Mouse (Mus musculus) heart, adult 8-10 months (tissue): ENCODE results near the gene Uap1l1. TPM values are rescaled to one million over a fixed set of nuclear protein-coding genes. Genes with fewer than 3 reads are reported as not detected.
"Not testable (repeated sequence)": the region's sequence is repeated elsewhere in the genome, so short reads cannot be mapped to it uniquely, and the experiment has no call there.

ENCODE experiments used
- DNase-seq: peaks from one replicate; pipeline ENCODE4 v3.0.0; 2022; ENCODE audit warnings: low spot score
- total RNA-seq, 4 experiments: library from RNA; stranded (reverse); gene quantifications; 2 replicates each; pipeline ENCODE4 v1.2.4; 2022

Uap1l1 gene
- 10 to 100 TPM in 1 of 4 experiments, 1 to 10 TPM in 3; 8.9 to 10.7 (median 9.5) TPM for total RNA-seq

DNA sequence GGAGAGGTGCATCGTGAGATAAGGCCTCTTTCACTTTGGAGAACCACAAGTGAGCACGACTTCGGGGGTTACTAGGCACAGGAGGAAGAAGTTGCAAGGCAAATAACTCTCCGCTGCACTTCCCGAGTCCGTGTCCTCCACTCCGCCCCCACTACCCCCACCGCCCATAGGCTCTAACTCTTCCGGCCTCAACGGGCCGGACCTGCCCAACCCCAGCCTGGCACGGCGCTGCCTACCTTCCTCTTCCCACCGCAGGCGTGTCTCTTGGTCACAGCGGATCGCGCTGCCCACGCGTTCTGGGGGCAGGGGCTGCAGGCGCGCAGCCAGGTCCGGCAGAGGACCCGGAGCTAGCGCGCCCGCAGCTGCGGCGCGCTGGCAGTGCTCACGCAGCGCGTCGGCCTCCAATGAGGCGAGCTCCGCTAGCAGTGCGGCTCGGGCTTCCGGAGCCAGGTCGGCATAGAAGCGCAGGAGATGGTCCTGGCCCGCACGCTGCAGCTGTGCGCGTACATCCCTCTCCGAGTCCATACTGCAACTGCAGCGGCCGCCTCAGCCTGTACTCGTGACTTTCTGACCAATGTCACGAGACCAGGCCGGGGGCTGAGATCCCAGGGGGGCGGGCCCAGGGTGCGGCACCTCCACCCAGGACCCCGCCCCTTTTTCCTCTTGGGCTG lies at the start of gene Uap1l1:
Uap1l1 (minus strand) TSS at position 592 of the 671 bp plus-strand sequence.
- DNase-seq = peak; percentile 78

DNA sequence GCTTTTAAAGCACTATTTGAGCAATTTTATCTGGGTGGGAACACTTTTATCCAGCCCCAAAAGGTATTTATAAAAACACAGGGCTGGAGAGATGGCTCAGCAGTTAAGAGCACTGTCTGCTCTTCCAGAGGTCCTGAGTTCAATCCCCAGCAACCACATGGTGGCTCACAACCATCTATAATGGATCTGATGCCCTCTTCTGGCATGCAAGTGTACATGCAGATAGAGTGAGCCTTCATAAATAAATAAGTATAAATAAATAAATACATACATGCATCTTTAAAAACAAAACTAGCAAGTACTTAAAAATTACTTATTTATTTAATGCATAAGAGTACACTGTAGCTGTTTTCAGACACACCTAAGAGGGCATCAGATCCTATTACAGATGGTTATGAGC lies 48.0 kb upstream of the Uap1l1 start:
- not testable (repeated sequence) for DNase-seq

DNA sequence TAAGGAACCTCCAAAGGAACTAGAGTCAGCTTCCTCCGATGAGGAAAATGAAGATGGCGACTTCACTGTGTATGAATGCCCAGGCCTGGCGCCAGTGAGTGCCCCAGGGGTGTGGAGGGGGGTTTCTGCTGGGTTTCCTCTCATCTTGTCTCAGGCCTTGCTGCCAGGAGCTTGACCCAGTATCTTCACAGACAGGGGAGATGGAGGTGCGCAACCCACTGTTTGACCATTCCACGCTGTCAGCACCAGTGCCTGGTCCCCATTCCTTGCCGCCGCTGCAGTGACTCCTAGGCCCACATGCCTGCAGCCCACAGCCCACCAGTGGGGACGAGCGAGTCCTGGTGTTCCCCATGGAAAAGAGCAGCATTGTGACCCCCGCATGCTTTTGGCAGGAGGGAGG lies 43.4 kb upstream of the Uap1l1 start:
- DNase-seq = no peak

DNA sequence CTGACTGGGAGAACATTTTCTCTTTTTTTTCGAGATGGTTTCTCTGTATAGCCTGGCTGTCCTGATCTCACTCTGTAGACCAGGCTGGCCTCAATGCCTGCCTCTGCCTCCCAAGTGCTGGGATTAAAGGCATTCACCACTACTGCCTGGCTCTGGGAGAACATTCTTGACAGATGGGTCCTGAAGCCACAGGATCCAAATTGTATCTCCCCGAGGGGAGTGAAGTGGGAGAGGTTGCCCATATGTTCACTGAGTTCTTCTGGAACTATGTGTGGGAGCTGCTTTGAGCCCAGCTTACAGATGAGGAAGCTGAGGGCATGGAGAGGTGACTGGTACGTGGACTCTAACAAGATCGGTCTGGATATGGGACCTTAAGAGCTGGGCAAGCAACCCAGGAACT lies 38.5 kb upstream of the Uap1l1 start:
- no peak for DNase-seq

DNA sequence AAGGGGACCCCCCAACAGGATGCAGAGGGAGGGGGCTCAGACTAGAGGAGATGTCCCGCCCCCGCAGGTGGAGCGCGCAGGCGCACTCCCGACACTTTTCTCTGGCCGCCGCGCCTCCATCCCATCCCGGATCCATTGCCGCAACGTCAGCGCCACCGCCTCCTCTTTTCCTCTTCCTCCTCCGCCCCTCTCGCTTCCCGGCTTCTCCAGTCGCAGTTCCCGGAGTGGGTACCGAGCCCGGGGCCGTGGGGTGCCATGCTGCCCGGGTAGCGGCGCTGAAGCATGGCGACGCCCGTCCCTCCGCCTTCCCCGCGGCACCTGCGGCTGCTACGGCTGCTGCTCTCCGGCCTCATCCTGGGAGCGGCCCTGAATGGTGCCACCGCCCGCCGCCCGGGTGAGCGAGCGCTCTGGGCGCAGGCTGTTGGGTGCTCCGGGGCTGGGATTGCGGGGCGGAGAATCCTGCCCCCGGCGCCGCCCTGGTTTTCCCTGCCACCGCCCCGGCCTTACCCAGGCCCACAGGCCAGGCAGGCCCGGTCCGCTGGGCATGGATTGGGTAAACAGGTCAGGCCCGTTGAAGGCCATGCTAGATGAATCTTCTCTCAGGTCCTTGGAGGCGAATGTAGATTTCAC lies 37.6 kb upstream of the Uap1l1 start:
- DNase-seq = peak; percentile 79

DNA sequence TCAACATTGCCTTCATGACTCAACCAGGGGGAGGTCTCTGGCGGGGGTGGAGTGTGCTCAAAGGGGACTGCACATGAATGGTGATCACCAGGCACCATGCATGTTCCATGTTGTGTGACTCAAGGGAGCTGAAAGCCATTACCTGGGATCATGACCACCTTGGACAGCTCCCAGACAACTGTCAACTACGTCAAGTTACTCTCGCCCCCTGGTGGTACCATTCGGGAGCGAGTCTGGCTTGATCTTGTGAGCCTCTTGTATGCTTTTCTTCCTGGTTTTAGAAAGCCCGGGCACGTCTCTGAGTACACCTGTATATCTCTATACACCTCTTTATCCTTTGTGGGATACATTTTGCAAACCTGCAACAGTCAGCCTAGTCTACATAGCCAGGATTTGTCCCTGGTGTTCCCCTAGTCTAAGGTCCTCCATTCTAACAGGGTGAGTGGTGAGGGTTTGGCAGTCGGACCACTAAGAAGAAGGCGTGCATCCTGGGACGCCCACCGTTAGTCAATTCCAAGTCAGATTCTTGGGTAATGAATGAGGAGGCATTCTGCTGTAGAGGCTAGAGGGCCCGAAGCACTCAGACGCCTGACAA lies 37.0 kb upstream of the Uap1l1 start:
- peak; percentile 50 for DNase-seq

DNA sequence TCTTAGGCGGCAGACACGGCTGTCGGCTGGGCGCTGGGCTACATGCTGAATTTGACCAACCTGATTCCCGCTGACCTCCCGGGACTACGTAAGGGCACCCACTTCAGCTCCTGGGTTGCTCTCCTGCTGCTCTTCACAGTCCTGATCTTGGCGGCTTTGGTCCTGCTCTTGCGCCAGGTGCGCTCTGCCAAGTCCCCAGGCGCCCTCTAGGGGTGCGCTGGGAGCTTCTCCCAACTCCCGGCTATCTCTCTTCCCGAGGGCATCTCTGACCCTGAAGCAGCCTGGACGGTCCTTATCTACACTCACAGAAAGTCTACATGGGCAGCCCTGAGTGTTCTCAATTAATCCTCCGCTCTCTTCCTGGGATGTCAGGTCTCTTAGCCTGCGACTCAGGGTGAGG lies 35.3 kb upstream of the Uap1l1 start:
- peak; percentile 51 for DNase-seq

DNA sequence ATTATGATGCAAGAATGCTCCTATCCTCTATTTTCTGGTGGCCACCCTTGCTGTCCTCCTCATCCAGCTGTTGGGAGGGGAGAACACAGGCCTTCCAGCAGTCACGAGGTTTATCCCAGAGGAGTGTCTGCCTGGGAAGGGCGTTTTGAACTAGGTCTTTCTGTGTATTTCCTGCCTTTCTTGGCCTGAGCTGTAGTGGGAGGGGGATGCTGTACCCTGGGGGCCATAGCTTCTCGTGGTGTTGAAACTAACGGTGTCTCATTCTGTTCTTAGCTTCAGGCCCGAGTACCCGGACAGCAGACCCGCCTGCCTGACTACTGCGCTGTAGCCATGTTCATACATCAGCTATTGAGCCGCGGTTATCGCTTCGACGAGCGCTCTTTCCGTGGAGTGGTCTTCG lies 34.8 kb upstream of the Uap1l1 start:
- peak; percentile 66 for DNase-seq

DNA sequence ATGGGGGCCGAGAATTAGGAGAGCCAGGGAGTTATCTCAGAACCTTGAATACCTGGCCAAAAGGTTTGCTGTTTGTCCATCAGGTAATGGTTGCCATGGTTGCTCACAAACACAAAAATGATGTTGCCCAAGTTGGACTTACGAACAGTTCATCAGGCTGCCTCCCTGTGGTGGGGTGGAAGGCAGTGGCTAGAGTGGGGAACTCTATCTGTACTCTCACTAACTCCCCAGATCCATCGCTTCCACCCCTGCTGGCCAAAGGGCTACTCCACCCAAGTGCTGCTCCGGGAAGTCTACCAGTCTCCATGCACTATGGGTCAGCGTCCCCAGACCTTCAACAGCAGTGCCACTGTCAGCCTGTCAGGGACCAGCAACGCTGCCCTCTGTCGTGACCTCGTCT lies 33.6 kb upstream of the Uap1l1 start, which contains the start of gene Npdc1:
Npdc1 (plus strand) TSS at position 301 of the 400 bp plus-strand sequence.
- no peak for DNase-seq

DNA sequence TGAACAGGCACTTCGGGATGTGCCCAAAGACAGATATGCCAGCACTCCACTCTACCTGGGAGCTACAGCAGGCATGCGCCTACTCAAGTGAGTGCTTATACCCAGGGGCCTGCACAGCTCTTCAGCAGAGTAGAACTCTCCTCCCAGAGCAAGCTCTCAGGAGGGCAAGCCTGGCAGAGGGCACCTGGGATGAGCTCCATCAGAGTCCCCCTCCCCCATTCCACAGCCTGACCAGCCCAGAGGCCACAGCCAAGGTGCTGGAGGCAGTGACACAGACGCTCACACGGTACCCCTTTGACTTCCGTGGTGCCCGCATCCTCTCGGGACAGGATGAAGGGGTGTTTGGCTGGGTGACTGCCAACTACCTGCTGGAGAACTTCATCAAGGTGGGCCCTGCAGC lies 32.6 kb upstream of the Uap1l1 start:
- DNase-seq = no peak

DNA sequence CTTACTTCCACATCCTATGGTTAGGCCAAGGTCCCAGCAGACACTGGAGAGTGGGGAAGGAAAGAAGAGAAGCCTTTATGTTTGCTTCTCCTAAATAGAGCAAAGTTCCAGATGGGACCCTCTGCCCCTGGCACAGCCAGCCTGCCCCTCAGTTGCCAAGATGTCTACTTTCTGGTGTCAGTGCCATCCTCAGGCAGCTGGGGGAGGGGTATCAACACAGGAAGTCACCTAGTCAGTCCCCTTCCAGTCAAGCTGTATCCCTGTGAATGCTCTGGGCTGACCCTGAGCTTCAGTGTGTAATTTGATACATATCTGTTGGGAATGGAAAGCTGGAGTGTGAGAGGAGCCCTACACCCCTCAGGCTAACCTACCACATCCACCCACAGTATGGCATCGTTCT lies 31.5 kb upstream of the Uap1l1 start:
- DNase-seq = no peak

DNA sequence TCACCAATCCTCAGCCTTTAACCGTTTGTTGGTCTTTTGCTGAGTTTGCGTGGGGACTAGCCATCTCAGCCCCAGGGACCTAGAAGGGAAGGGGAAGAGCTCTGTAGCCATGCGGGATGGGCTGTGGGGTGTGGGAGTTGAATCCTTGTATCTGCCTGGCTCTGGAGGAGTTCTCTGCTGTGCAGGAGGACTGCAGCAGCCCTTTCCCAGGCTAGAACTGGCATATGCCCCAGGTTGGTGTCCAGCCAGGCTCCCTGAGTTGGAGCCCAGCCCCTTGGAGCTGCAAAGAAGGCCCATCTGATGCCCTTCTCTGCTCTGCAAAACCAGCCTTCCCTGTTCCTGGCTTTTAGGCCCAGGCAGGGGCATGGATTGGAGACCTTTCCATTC lies 31.1 kb upstream of the Uap1l1 start:
- no peak for DNase-seq

DNA sequence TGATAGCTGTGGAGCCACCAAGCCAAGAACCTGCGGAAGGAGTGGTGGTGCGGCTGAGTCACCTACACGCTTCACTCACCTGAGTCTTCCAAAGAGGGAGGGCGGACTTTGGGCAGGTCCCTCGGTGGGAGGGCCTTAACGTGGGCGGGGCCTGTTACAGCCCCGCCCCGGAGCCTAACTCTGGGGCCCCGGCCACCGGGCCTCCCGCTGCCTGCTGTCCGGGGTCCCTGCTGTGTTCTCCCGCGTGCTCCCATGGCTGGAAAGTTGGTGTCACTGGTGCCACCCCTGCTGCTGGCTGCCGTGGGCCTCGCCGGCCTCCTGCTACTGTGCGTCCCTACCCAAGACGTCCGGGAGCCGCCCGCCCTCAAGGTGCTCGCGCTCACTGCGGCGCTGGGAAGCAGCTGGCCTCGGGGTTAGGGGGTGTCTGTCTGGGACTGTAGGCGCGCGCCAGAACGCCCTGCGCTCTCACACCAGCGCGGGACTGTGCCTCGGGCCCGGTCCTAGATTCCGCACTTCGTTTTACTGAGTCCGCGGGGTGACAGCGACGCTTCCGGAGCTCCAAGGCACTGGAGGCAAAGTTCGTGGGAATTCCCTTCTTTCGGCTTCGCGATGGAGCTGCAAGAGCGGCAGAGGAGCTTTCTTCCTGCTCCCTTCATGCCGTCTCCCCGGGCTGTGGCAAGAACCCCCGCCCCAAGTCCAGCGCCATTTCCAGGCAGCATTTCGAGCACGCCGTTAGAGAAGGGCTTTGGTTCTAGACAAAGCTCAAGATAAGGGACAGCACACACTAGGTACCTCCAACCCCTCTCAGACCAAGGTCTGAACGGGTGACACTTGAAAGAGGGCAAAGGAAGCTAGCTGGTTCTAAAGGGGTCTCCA lies 30.5 kb upstream of the Uap1l1 start, which contains the start of gene Entpd2:
Entpd2 (plus strand) TSS at position 154 of the 876 bp plus-strand sequence.
- no peak for DNase-seq

DNA sequence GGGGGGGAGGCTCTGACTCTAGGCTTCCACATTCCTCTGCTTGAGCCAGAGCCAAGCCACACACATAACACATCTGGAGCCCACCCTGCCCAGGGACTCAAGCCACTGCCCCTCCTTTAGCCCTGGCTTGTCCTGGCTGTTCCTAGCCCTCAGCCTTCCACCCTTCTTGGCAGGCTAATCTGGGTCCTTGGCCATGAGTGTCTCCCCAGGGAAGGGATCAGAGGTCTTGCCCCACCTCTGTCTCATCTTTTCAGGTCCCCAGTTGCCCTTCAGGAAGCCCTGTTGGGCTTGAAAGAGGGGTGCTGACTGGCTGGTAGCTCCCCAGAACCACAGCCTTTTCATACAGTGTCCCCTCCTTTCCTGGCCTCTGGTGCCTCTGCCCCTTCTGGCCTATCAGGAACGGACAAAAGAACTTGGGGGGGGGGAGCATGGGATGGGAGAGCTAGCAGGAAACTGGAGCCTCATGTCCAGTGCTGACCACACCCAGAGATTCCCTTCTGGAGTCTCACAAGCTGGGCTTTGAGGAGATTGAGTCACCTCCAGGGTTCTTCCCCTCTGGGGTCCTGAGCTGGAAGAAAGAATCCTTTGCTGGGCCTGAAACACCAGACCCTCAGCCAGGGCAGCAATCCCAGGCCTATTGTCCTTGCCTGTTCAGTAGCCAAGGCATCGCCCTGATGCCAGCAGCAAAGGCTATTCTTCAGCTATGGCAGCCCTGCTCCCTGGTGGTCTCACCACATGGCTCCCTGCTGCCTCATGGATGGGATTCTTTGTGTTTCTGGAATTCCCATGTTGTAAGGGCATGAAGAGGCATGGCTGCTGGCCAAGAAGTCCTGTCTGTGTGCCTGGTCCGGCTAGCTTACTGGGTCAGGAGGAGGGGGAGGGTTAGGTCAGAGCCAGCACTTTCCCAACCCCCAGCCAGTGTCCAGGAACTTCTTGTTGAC lies 29.1 kb upstream of the Uap1l1 start:
- DNase-seq = peak; percentile 63

DNA sequence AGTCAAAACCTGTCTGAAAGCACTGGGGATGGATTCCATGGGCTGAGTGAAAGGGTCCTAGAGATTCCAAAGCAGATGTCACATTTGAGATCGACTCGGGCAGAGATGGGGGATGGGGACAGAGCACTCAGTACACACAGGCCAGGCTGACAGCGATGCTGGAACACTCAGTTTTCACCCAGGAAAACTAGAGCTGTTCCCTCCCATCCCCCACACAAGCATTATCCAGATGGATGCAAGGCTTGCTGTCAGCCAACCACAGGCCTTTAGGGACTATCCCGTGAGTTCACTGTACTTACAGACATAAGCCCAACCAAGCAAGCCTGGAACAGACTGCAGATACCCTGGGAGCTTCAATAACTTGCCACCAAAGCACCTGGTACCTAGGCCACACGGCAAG lies 25.8 kb upstream of the Uap1l1 start:
- DNase-seq = no peak

DNA sequence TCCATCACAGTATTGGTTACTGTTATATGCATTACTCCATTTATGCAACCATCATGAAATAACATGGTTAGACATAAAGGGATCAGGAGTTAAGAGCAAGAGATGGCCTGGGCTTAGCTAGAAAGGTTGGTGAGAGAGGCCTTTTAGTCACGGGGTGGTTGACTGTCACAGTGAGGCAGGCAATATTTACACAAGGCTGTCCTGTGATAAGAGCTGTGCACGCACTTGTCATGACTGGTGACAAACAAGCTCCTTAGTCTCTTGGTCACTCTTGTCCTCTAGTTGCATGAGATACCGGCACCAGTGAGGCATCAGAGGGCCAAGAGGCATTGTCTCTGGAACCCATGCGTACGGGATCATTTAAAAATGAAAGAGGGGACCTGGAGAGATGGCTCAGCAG lies 19.0 kb upstream of the Uap1l1 start:
- no peak for DNase-seq

DNA sequence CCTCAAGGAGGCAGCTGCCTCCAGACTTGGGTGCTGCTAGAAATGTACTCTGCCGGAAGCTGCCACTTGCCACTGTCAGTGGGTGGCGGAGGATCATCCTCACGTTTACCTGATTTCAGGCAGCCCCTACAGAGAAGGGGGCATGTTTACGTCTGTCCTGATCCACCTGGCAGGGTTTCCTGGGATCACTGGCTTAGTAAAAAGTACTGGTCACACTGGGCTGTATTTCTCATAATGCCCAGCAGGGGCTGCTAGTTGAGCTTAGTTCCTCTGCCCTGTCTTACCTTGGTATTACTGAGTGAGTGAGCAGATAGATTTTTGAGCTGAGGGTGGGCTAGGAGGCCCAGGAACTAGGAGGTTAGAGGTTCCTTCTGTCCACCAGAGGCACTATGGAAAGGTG lies 11.1 kb upstream of the Uap1l1 start:
- peak; percentile 41 for DNase-seq

DNA sequence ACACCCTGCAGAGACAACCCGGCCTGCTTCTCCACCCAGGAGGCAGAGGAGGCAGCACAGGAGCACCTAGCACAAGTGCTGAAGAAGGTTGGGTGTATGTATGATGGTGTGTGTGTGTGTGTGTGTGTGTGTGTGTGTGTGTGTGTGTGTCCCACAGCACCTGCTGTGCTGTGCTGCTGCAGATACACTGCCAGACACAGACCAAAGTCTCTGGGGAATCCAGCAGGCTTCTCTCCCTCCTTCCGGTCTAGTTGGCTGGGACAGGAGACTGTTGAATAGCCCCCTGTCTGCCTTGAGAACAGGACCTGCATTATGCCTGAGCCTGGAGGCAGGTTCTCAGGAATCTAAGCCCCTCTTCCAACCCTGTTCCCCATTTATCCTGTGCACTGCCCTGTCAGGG lies 7.9 kb upstream of the Uap1l1 start:
- DNase-seq = no peak

DNA sequence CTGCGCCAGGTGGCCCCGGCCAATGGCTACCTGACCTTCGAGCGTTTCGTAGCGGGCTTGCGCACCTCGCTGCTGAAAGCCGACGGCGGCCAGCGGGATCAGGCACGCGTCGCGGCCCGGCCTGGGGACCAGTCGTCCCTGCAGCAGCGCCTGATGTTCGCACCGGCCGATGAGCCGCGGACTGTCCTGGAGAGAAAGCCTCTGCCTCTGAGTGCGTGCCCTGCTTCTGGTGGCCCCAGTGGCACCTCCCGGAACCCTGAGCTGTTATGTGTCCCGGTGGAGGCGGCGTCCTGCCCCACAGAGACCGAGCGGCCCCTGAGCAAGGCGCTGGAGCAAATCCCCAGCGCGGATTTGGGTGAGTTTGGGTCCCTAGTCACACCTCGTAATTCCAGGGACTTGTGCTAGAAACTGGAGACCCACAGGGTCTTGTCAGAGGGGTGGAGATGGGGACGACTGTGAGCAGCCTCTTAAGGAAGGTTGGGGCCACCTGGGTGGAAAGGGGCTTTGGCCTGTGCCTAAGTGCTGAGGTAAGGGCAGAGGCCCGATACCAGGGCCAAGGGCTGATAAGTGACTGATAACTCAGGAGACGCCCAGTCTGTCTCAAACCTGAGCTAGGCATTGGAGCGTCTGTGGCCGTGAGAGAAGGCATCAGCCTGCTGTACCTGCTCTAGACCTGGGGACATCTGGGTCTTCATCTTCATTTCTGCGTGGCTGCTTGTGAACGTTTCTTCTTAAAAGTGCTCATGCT lies 7.3 kb upstream of the Uap1l1 start:
- no peak for DNase-seq
